Mouse (Mus musculus) urinary bladder, postnatal 10 days (tissue): ENCODE measurements around the gene Tmem108.

Experiments
- DNase-seq: peaks from one replicate; pipeline ENCODE4 v3.0.0; 2022; ENCODE audit warnings: low spot score

The Tmem108 gene

GRCm38 (mm10) chr9:103721081-103721480 lies 40.6 kb downstream of the Tmem108 start:
- no peak for DNase-seq

GRCm38 (mm10) chr9:103720021-103720420 lies 41.6 kb downstream of the Tmem108 start:
- DNase-seq: no peak

- DNase-seq: no peak
These were observed 45.6 kb downstream of the Tmem108 start for GRCm38 (mm10) chr9:103716002-103716401.

GRCm38 (mm10) chr9:103715352-103715751 lies 46.3 kb downstream of the Tmem108 start:
- DNase-seq: no peak

DNA sequence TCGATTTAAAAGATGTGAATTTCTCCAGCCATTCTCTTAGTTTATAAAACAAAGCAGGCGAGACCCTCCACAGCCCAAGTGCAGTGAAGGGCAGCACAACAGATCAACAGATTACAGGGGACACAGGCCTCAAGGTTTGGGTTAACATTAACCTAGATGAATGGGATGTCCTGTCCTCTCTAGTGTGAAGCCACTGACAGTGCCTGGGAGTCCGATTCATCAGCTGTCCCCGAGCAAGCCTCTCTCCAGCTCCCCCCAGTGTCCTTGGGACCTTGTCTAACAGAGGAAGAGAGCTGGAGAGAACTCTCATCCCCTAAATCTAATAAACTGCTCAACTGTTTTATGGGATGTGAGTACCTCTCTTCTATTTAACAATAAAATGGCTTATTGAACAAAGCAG lies 48.4 kb downstream of the Tmem108 start:
- no peak for DNase-seq

- DNase-seq: no peak
These were observed 48.9 kb downstream of the Tmem108 start for GRCm38 (mm10) chr9:103712711-103713110.

DNA sequence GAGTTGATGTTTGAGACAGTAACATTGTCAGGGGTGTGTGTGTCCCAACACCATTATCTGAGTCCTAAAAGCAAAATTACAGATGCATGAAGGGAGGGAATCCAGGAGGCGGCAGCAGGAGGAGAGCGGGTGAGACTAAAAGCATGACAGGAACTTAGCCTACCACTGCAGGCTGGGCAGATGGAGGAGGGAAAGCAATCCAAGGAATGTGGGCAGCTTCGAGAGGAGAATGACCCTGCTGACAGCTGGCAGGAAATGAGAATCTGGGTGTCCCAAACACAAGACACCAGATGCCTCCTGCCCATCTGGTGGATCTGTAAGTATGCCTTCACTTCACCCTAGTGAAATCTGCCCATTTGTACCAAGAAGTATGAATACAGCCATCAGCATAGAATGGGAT lies 51.9 kb downstream of the Tmem108 start:
- no peak for DNase-seq

DNA sequence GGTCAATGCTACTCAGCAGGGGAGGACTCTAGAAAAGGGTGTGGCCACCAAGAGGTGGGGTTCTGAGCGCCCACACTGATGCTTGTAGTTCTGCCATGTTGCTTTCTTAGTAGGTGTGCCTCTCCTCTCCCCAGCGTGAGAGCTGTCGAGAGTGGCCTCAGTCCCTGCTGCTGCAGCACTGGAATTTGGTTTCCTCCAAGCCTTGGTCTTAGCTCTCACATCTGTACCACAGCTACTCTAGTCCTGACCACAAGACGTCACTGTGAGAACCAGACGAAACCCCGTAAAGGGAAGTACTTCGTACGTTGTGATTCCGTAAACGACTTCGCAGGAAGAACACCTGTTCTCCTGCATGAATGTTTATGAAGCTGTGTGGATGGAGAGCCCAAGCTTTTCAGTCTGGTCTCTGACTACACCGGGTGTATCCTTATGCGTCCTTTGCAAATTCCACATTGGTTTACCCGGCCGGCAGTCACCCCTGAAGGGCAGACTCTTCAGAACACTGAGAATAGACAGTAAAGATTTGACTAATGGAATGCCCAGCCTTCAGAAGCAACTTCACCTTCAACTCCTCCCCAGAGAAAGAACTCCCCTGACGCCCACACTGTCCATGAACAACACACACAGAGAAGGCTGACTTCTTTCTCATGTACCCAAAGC lies 53.0 kb downstream of the Tmem108 start:
- DNase-seq: no peak

- no peak for DNase-seq
These were observed 53.8 kb downstream of the Tmem108 start for GRCm38 (mm10) chr9:103707857-103708256.

- no peak for DNase-seq
These were observed 54.4 kb downstream of the Tmem108 start for GRCm38 (mm10) chr9:103707000-103707790.

- DNase-seq: no peak
These were observed 55.9 kb downstream of the Tmem108 start for GRCm38 (mm10) chr9:103705717-103706116.

GRCm38 (mm10) chr9:103703014-103703413 lies 58.6 kb downstream of the Tmem108 start:
- no peak for DNase-seq

DNA sequence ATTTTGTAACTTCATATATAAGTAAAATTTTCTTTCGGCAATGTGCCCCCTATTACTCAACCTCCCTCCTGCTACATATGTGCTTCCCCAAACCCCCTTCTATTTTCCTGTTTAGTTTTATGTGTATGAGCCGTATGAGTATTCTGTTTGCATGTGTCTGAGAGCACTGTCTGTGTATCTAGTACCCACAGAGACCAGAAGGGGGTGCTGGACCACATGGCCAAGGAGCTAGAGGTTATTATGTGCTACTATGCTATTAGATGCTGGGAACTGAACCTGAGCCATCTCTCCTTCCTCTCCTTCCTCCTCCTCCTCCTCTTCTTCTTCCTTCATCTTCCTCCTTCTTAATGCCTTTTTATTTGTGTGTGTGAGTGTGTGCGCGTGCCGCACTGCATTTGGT lies 59.2 kb downstream of the Tmem108 start:
- no peak for DNase-seq

DNA sequence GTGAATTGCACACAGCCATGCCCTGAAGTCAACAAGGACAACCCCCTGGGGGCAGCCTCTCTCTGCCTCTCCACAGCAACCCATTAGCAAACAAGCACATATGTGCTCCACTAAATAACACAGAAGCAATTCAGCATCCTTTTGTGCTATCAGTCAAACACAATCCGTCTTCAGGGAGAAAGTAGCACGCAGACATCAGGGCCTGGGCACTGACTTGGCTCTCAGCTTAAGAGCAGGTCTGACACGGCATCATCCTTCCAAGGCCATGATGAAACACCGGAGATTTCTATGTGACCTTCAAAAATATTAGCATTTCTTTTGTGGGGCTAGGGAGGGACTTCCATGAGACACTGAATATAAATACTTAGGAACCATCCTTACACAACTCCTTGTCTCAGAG lies 60.2 kb downstream of the Tmem108 start:
- no peak for DNase-seq

DNA sequence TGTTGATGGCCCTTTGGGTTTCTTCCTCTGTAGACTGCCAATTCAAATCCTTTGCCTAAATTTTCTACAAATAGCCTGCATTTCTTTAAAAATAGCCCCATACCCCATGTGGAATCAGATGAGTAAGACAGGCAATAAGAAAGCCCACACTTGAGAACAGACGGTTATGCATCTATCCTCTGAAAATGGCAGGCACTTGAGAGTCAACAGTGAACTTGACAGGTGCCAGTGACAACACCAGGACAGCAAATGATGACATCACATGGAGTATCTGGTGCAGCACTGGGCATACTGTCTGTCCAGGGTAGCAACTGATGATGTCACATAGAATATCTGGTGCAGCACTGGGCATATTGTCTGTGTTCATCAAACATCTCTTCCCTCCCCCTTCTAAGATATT lies 61.4 kb downstream of the Tmem108 start:
- DNase-seq: no peak

GRCm38 (mm10) chr9:103696967-103697366 lies 64.7 kb downstream of the Tmem108 start:
- DNase-seq: no peak

DNA sequence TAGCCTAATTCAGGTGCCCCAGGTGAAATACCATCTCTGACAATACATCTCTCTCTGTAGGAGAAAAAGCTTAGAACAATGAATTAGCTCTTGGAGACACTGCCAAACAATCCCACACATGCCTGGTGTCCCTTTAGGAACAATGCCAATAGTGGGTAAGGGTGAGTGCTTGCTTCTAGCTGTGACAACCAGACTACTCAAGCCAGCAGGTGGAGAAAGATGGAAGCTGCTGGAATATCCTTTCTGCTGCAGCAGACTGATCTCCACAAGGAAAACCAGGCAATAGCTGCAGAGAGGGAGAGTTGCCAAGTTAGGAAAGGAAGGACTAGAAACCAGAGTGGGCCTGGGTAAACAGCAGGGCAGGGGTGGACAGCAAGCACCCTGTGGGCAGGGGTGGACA lies 67.8 kb downstream of the Tmem108 start:
- no peak for DNase-seq

GRCm38 (mm10) chr9:103692699-103693098 lies 68.9 kb downstream of the Tmem108 start:
- no peak for DNase-seq

GRCm38 (mm10) chr9:103691847-103692246 lies 69.8 kb downstream of the Tmem108 start:
- DNase-seq: no peak

- DNase-seq: no peak
These were observed 71.2 kb downstream of the Tmem108 start for GRCm38 (mm10) chr9:103690446-103690845.

DNA sequence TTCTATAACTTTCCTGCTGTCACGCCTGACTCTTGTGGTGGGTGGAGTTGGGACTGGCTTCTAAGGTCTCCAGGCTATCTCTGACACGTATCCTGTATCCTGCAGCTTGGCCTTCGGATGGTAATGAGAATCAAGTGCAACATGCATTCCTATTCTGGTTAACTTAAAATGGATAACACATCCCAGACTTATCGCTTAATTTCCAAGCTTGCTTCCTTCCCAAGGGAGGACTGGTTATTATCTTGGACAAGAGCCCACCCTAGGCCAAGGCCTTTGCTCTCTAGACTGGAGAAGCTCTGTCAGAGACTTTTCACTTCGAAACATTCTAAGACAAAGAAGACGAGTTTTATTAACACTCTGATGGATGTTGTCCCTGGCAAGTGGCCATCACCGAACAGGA lies 71.9 kb downstream of the Tmem108 start:
- no peak for DNase-seq

DNA sequence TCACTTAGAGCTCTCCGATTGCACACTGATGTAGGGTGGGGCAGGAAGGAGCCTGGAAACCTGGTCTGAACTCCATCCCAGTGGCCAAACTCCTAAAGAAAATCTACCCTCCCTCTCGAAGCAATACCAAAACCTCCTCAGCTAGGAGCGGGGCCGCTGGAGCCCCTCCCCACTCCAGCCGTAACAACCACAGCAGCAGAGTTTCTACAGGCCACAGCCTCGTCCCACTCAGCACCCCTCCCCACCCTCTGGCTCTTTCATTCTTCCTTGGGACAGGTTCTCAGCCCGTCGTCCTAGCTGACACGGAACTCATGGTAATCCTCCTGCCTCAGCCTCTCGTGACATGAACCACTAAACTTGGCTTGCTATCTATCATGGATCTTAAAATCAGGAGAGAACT lies 72.6 kb downstream of the Tmem108 start:
- no peak for DNase-seq

- DNase-seq: no peak
These were observed 74.5 kb downstream of the Tmem108 start for GRCm38 (mm10) chr9:103687130-103687529.
